Mouse (Mus musculus) forebrain, embryonic 14.5 days (tissue): ENCODE results near the gene Msh2. TPM values are rescaled to one million over a fixed set of nuclear protein-coding genes. Genes with fewer than 3 reads are reported as not detected.

Experiments
- ATAC-seq: fragments of 200-750 bp; cut with Nextera tagmentation; 2 replicates; pipeline ENCODE4 v1.8.0; 2017; ENCODE audit warnings: mild to moderate bottlenecking, moderate library complexity
- DNase-seq: peaks from one replicate; pipeline ENCODE4 v3.0.0-alpha.2; 2015; ENCODE audit warnings: low spot score
- H3K27ac ChIP-seq: fragments of 300-500 bp; sonication (generic); 2 replicates; pipeline ENCODE4 v1.5.1; 2014; ENCODE audit warnings: low read depth, mild to moderate bottlenecking, control low read depth, low read length, moderate library complexity
- H3K27me3 ChIP-seq: fragments of 300-500 bp; sonication (generic); replicated peaks from 2 replicates; pipeline ENCODE4 v1.6.1; 2014; ENCODE audit warnings: low read length, control low read depth, mixed read lengths; ENCODE audit not compliant: control insufficient read depth, insufficient read depth
- H3K36me3 ChIP-seq: fragments of 300-500 bp; sonication (generic); 2 replicates; pipeline ENCODE4 v1.6.1; 2014; ENCODE audit warnings: low read length, control low read depth; ENCODE audit not compliant: control insufficient read depth, insufficient read depth
- H3K4me1 ChIP-seq: fragments of 300-500 bp; sonication (generic); 2 replicates; pipeline ENCODE4 v1.6.1; 2014; ENCODE audit warnings: antibody characterized with exemption, low read length, control low read depth; ENCODE audit not compliant: control insufficient read depth, insufficient read depth
- H3K4me2 ChIP-seq: fragments of 300-500 bp; sonication (generic); 2 replicates; pipeline ENCODE4 v1.6.1; 2014; ENCODE audit warnings: mild to moderate bottlenecking, control low read depth, low read length
- H3K4me3 ChIP-seq: fragments of 300-500 bp; sonication (generic); 2 replicates; pipeline ENCODE4 v1.5.1; 2014; ENCODE audit warnings: low read depth, low read length, control low read depth
- H3K9ac ChIP-seq: fragments of 300-500 bp; sonication (generic); 2 replicates; pipeline ENCODE4 v1.6.1; 2014; ENCODE audit warnings: mild to moderate bottlenecking, low read length, control low read depth, moderate library complexity
- H3K9me3 ChIP-seq: fragments of 300-500 bp; sonication (generic); replicated peaks from 2 replicates; pipeline ENCODE4 v1.6.1; 2016; ENCODE audit warnings: low read length, control low read depth, mixed read lengths; ENCODE audit not compliant: control insufficient read depth
- WGBS: fragments of 180-500 bp; shearing (Covaris S2); extraction: QIAGEN DNeasy Blood & Tissue Kit; methylation state at CpG from one replicate; pipeline ENCODE4 v1.1.7; 2014; 5-methylcytosine and 5-hydroxymethylcytosine counted together
- polyA plus RNA-seq: library from polyadenylated mRNA; unstranded; fragments of >200 nt; fragmentation: Nextera tagmentation; extraction: Ambion mirVana; gene quantifications from 2 replicates; pipeline ENCODE4 v1.2.1, GENCODE M21; 2014

Msh2 gene
- polyA plus RNA-seq, 1 experiment from 2014 or later, result 54.2 TPM

DNA sequence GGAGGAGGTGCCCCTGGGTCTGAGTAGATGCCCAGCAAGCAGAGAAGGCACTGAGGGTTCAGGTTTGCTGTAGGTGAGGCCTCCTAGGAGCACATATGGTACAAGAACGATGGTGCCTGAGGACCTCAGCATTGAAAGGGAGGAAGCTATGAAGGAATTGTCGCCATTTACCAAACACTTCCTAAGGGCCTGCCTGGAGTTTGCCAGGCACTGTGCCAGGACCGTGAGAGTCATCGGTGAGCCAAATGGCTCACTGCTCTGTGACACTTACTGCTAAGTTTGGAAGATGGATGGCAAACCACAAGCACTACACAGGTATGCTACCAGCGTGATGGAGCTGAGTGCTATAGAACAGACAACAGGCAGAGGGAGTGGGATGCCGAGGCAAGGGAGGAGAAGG lies 94.8 kb downstream of the Msh2 start:
- 86% methylated on average over 6 of the region's 6 CpGs for WGBS
- H3K27ac ChIP-seq, result no peak overlapping the region
- H3K4me2 ChIP-seq, result no peak overlapping the region
- no peak for DNase-seq
- H3K9me3 ChIP-seq, result no peaks in the 10 kb centered on the region
- H3K4me3 ChIP-seq, result no peak overlapping the region
- no peaks in the 10 kb centered on the region for H3K27me3 ChIP-seq
- no peak for ATAC-seq
- H3K9ac ChIP-seq, result no peak overlapping the region
- H3K36me3 ChIP-seq, result no peaks in the 10 kb centered on the region
- H3K4me1 ChIP-seq, result no peaks in the 10 kb centered on the region

DNA sequence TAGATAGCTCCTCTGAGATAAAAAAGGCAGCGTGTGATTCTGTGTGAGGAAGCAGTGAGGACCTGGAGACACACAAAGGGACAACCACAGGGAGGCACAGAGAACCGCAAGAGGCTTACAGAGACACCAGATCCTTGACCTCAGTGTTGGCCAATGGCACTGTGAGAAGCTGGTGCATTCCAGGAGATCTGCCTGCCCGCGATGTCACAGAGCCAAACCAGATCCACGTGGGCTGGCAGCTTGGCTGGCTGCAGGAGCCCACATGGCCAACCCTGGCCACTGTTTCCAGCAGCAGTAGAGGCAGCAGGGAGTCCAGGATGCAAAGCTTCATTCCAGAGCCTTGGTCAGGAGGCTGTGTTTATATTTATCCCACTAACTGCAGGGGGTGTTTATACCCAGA lies 98.6 kb downstream of the Msh2 start:
- Histone ChIP-seq H3K4me3 (no peak overlapping the region), H3K4me1 (no peaks in the 10 kb centered on the region), H3K27me3 (no peaks in the 10 kb centered on the region), H3K36me3 (no peaks in the 10 kb centered on the region), H3K27ac (no peak overlapping the region), H3K9ac (no peak overlapping the region), H3K4me2 (no peak overlapping the region), H3K9me3 (no peaks in the 10 kb centered on the region)
- 54% methylated on average over 5 of the region's 5 CpGs for WGBS
- DNase-seq (no peak), ATAC-seq (no peak)

DNA sequence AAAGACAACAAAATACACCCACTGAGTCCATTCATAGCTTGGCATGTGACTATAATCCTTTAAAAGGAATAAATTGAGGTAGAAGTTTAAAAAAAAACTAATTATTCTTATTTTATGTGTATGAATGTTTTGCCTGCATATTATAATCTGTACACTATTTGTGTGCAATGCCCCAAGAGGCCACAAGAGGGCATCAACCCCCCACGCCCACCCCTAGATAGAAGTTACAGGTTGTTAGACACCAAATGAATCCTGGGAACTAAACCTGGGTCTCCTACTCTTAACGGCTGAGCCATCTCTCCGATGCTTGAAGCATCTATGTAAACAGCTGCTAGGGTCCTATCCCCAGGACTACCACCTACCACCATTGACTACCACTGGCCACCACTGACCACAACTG lies 101.0 kb downstream of the Msh2 start:
- Histone ChIP-seq H3K9me3 (no peaks in the 10 kb centered on the region), H3K4me1 (no peaks in the 10 kb centered on the region), H3K27ac (no peak overlapping the region), H3K36me3 (no peaks in the 10 kb centered on the region), H3K4me3 (no peak overlapping the region), H3K9ac (no peak overlapping the region), H3K4me2 (no peak overlapping the region), H3K27me3 (no peaks in the 10 kb centered on the region)
- ATAC-seq (no peak), DNase-seq (peak; percentile 27)
- WGBS, result 77% methylated on average over 3 of the region's 3 CpGs

Other genes starting within 250 kb of the Msh2 start
- gene Stpg4, start 244.6 kb upstream of the Msh2 start, polyA plus RNA-seq, result not detected in 2 replicates
- 2,068 and 2,124 TPM in 2 replicates for gene Calm2, start 225.4 kb upstream of the Msh2 start, polyA plus RNA-seq
- gene Epcam, start 36.4 kb upstream of the Msh2 start, polyA plus RNA-seq, result 2.5 and 3.1 TPM in 2 replicates
- gene Kcnk12, start 125.7 kb downstream of the Msh2 start, polyA plus RNA-seq, result 0.93 and 1.2 TPM in 2 replicates
- gene Rpl36-ps4, start 248.6 kb downstream of the Msh2 start, polyA plus RNA-seq, result not detected in 2 replicates